Mouse (Mus musculus) hindbrain, postnatal 0 days (tissue): ENCODE data around the gene Gm43638. TPM values are rescaled to one million over a fixed set of nuclear protein-coding genes. Genes with fewer than 3 reads are reported as not detected.
"Not testable (repeated sequence)": the region's sequence is repeated elsewhere in the genome, so short reads cannot be mapped to it uniquely, and the experiment has no call there.

Experiments
- ATAC-seq: fragments of 200-750 bp; cut with Nextera tagmentation; 2 replicates; pipeline ENCODE4 v1.8.0; 2017; ENCODE audit warnings: mild to moderate bottlenecking, moderate TSS enrichment, moderate library complexity
- DNase-seq: peaks from one replicate; pipeline ENCODE4 v3.0.0-alpha.2; 2015; ENCODE audit warnings: low spot score
- H3K27ac ChIP-seq: fragments of 300-500 bp; sonication (generic); 2 replicates; pipeline ENCODE4 v1.5.1; 2014; ENCODE audit warnings: mild to moderate bottlenecking
- H3K27me3 ChIP-seq: fragments of 300-500 bp; sonication (generic); 2 replicates; pipeline ENCODE4 v1.6.1; 2014; ENCODE audit warnings: low read length, mixed read lengths; ENCODE audit not compliant: insufficient read depth
- H3K36me3 ChIP-seq: fragments of 300-500 bp; sonication (generic); 2 replicates; pipeline ENCODE4 v1.6.1; 2014; ENCODE audit warnings: low read length, mixed read lengths; ENCODE audit not compliant: insufficient read depth
- H3K4me1 ChIP-seq: fragments of 300-500 bp; sonication (generic); 2 replicates; pipeline ENCODE4 v1.6.1; 2014; ENCODE audit warnings: antibody characterized with exemption, low read length, mixed read lengths; ENCODE audit not compliant: insufficient read depth
- H3K4me2 ChIP-seq: fragments of 300-500 bp; sonication (generic); 2 replicates; pipeline ENCODE4 v1.6.1; 2014; ENCODE audit warnings: low read depth, mild to moderate bottlenecking, low read length, moderate library complexity, mixed read lengths
- H3K4me3 ChIP-seq: fragments of 300-500 bp; sonication (generic); 2 replicates; pipeline ENCODE4 v1.5.1; 2014; ENCODE audit warnings: low read length
- H3K9ac ChIP-seq: fragments of 300-500 bp; sonication (generic); replicated peaks from 2 replicates; pipeline ENCODE4 v1.6.1; 2014; ENCODE audit warnings: mild to moderate bottlenecking, low read length, moderate library complexity, mixed read lengths
- H3K9me3 ChIP-seq: fragments of 300-500 bp; sonication (generic); 2 replicates; pipeline ENCODE4 v1.6.1; 2016; ENCODE audit warnings: low read length, mixed read lengths
- CTCF ChIP-seq: IDR thresholded peaks from 2 replicates; pipeline ENCODE4 v1.5.1; 2016; ENCODE audit warnings: antibody characterized with exemption, control low read depth, low read depth
- WGBS: fragments of 180-500 bp; shearing (Covaris S2); extraction: QIAGEN DNeasy Blood & Tissue Kit; methylation state at CpG from one replicate; pipeline ENCODE4 v1.1.7; 2014; 5-methylcytosine and 5-hydroxymethylcytosine counted together
- polyA plus RNA-seq: library from polyadenylated mRNA; unstranded; fragments of >200 nt; fragmentation: Nextera tagmentation; extraction: Ambion mirVana; gene quantifications from 2 replicates; pipeline ENCODE4 v1.2.1, GENCODE M21; 2015
- total RNA-seq: library from RNA; depleted of rRNA; stranded (reverse); fragments of >200 nt; gene quantifications from 2 replicates; pipeline ENCODE4 v1.2.3, GENCODE M21; 2014

The Gm43638 gene
- total and polyA plus RNA-seq, 2 experiments from 2014 or later, result not detected

DNA sequence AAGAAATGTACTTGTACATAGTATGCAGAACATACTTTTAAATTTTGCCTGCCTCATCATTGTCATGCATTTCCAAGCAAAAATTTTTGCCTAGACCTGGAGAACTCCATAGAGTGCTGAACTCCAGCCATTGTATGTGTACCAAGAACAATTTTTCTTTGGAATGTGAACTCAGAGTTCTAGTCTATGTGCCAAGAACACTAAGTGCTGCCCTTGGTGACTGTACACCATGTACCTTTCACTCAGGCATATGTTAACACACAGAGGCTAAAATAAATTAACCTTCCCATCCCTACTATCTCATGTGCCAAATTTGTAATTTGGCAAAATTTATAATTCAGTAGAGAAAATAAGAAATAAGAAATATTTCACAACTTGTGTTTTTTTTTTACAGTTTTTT, 12.3 kb upstream of the Gm43638 start:
- no peaks in the 10 kb centered on the region for H3K36me3 ChIP-seq
- H3K9ac ChIP-seq, result no peak overlapping the region
- no peaks in the 10 kb centered on the region for H3K4me1 ChIP-seq
- no peak for TF ChIP-seq CTCF
- H3K4me3 ChIP-seq, result no peak overlapping the region
- H3K27ac ChIP-seq, result no peak overlapping the region
- no peak for DNase-seq
- no peak for ATAC-seq
- no peaks in the 10 kb centered on the region for H3K27me3 ChIP-seq
- H3K9me3 ChIP-seq, result no peaks in the 10 kb centered on the region
- H3K4me2 ChIP-seq, result no peak overlapping the region

DNA sequence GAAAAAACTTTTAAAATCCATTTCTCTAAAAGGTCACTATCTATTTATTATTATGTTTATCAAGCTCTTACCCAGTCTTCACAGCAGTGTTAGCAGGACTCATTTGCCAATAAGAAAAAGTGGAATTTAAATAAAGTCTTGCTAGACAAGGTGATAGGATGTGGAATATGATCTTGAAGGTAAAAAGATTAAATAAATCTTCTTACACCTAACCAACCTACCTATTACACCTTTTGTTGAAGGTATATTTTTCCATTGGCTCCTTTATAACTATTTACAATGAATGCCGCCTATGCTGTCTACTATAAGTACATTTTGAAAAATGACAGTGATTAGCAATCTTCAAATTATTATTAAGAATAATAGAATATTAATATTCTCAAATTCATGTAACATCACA, 4.2 kb upstream of the Gm43638 start, which contains the start of gene Ugt2a1:
Ugt2a1 (minus strand) TSS at position 101 of the 400 bp plus-strand sequence.
- H3K4me3 ChIP-seq, result no peak within 1 kb of the TSS
- DNase-seq, result no peak
- no peak within 1 kb of the TSS for H3K9ac ChIP-seq
- H3K4me1 ChIP-seq, result no peaks in the 10 kb centered on the region
- H3K9me3 ChIP-seq, result no peaks in the 10 kb centered on the region
- ATAC-seq, result no peak
- no peak within 1 kb of the TSS for H3K27ac ChIP-seq
- no peak for TF ChIP-seq CTCF
- no peaks in the 10 kb centered on the region for H3K27me3 ChIP-seq
- no peak within 1 kb of the TSS for H3K4me2 ChIP-seq
- H3K36me3 ChIP-seq, result no peaks in the 10 kb centered on the region
- 88% methylated on average over 1 of the region's 1 CpGs for WGBS

DNA sequence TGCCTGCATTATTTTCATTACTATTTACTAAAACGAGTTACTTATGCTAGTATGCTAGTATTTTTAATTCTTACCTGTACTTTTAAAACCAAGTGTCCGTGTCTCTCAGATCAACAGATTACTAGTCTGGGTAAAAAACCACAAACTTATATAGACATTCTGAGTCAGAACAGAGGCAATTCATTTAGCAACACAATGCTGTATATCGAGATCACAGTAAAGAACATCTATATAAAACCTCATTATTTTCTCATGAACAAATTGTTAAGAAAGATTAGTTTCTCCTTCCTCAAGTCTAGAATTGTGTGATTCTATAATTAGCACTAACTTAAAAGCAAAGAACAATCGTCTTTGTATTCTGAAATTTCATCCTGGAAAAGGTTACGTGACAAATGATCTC, 4.4 kb downstream of the Gm43638 start, which contains the start of gene Ugt2a2:
Ugt2a2 (minus strand) TSS at position 101 of the 400 bp plus-strand sequence.
- WGBS, result 80% methylated on average over 5 of the region's 5 CpGs
- H3K36me3 ChIP-seq, result no peaks in the 10 kb centered on the region
- H3K4me1 ChIP-seq, result no peaks in the 10 kb centered on the region
- no peak within 1 kb of the TSS for H3K4me2 ChIP-seq
- no peak within 1 kb of the TSS for H3K4me3 ChIP-seq
- no peak for TF ChIP-seq CTCF
- no peaks in the 10 kb centered on the region for H3K27me3 ChIP-seq
- H3K27ac ChIP-seq, result no peak within 1 kb of the TSS
- H3K9me3 ChIP-seq, result no peaks in the 10 kb centered on the region
- ATAC-seq, result no peak
- H3K9ac ChIP-seq, result no peak within 1 kb of the TSS
- DNase-seq, result no peak

DNA sequence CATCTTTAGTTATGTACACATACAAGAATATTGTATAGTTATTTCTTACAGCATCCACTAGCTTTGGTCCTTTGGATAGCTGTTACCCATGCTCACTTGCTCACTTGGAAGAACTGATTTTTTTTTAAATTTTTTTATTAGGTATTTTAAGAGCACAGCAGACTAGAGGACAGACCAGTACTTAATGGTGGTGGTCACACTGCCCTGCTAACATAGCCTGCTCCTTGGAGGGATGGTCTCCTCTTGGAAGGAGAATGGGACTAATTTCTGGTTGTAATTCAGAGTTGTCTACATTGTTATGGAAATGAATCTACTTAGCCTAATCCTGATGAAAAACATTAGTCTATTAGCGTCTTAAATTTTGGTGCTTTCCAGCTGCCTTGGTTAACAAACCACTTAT, 27.8 kb downstream of the Gm43638 start:
- WGBS, result 35% methylated on average over 1 of the region's 1 CpGs

DNA sequence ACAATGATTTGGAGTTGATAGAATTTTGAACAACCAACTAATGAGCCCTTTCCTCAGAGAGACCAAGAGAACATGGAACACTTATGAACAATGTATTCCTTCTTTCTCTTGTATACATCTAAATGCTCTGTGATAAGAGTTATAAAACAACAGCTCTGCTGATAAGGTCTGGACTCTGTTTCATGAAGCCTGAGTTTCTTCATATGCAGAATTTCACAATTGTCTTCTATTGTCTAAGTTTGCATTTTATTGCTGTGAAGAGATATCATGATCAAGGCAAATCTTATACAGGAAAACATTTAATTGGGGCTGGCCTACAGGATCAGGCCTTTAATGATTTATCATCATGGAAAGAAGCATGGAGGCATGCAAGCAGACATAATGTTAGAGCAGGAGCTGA, 28.9 kb downstream of the Gm43638 start:
- Histone ChIP-seq H3K27ac (no peak overlapping the region), H3K9me3 (no peaks in the 10 kb centered on the region), H3K4me3 (no peak overlapping the region), H3K9ac (no peak overlapping the region), H3K36me3 (no peaks in the 10 kb centered on the region), H3K4me1 (no peaks in the 10 kb centered on the region), H3K4me2 (no peak overlapping the region), H3K27me3 (no peaks in the 10 kb centered on the region)
- no peak for ATAC-seq
- no peak for TF ChIP-seq CTCF
- no peak for DNase-seq

More for the DNA sequence above, 27.8 kb downstream of the Gm43638 start:
- ATAC-seq (no peak), DNase-seq (no peak)
- TF ChIP-seq CTCF, result no peak
- no peaks in the 10 kb centered on the region for H3K4me1 ChIP-seq
- no peaks in the 10 kb centered on the region for H3K9me3 ChIP-seq
- no peaks in the 10 kb centered on the region for H3K36me3 ChIP-seq
- H3K4me2 ChIP-seq, result no peak overlapping the region
- H3K4me3 ChIP-seq, result no peak overlapping the region
- H3K27ac ChIP-seq, result no peak overlapping the region
- no peak overlapping the region for H3K9ac ChIP-seq
- no peaks in the 10 kb centered on the region for H3K27me3 ChIP-seq

DNA sequence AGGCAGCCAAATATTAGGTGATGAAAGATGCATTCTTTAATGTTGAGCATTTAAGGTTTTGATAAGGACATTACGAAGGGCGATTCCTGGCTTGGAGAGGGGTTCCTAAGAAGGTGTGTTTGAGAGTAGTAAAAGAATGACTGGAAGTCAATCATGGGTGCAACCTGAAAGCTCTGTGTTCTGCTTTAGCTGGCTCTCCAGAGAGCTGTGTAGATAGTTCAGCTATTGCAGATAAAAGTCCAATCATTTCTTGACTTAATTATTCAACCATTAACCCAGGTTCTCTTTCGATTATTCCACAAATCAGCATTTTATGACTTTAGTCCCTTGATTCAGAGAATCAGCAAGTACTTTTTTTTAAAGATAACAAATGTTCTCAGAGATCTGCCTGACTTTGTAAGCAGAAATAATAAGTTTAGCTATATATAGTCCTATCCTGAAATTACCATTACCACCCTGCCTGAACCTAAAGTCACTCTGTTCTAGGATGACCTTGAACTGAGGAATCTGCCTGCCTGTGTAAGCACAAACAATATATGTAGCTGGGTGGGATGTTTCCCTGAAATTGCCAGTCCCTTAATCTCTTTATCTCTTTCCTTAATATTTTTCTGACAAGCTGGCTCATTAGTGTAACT, 30.3 kb downstream of the Gm43638 start:
- ATAC-seq (no peak), DNase-seq (no peak)
- 91% methylated on average over 3 of the region's 3 CpGs for WGBS
- H3K36me3 ChIP-seq, result no peaks in the 10 kb centered on the region
- no peak for TF ChIP-seq CTCF
- H3K4me1 ChIP-seq, result no peaks in the 10 kb centered on the region
- no peak overlapping the region for H3K4me3 ChIP-seq
- H3K4me2 ChIP-seq, result no peak overlapping the region
- H3K9ac ChIP-seq, result no peak overlapping the region
- H3K9me3 ChIP-seq, result no peaks in the 10 kb centered on the region
- H3K27me3 ChIP-seq, result no peaks in the 10 kb centered on the region
- no peak overlapping the region for H3K27ac ChIP-seq

DNA sequence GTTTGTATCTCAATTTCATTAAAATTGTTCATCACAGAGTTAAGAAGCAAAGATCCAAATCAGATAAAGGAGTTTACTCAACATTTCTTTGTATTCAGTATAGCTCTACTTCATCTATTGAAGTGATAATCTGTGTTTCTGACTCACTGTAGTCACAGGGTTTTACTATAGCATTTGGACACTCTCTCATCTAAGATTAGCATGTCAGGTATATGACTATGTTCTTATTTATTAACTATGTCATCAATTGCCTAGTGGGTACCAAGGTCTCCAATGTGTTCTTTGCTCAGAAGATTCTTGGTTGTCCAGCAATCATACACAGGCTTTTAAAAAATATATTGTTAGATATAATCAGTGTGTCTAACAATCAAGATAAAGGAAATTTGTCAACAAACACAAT, 31.1 kb downstream of the Gm43638 start:
- no peak for DNase-seq
- no peak overlapping the region for H3K4me2 ChIP-seq
- no peak overlapping the region for H3K27ac ChIP-seq
- no peaks in the 10 kb centered on the region for H3K4me1 ChIP-seq
- no peak overlapping the region for H3K4me3 ChIP-seq
- no peak overlapping the region for H3K9ac ChIP-seq
- no peaks in the 10 kb centered on the region for H3K36me3 ChIP-seq
- no peak for TF ChIP-seq CTCF
- H3K9me3 ChIP-seq, result no peaks in the 10 kb centered on the region
- ATAC-seq, result no peak
- H3K27me3 ChIP-seq, result no peaks in the 10 kb centered on the region

DNA sequence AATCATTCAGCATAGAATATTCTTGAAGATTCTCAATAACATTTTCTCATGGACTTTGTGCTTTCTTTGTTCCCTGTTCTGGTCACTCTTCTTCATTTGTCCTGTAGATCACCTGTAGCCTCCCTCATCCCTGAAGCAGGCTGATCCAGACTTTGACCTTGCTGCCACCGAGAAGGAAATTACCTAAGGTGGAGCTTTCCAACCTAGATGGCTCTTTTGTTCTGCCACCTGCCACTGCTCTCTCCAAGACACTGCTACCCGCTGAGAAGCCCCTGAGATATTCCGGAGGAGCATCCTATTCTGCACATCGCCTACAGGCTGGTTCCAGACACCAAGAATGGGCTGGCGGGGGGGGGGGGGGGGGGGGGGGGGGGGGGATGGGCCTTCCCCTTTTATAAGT, 34.1 kb downstream of the Gm43638 start:
- WGBS, result 87% methylated on average over 4 of the region's 5 CpGs
- H3K9me3 ChIP-seq, H3K36me3 ChIP-seq, DNase-seq, H3K4me1 ChIP-seq, H3K27ac ChIP-seq, H3K9ac ChIP-seq, ATAC-seq, H3K4me3 ChIP-seq, H3K27me3 ChIP-seq, H3K4me2 ChIP-seq: not testable (repeated sequence)
